Mouse (Mus musculus) C2C12 (cell line): Measurements from ENCODE around the gene Cdk1. TPM values are rescaled to one million over a fixed set of nuclear protein-coding genes. Genes with fewer than 3 reads are reported as not detected.

Experiments used
- H3K27me3 ChIP-seq: one replicate; pipeline ENCODE4 v1.6.1; 2011; ENCODE audit not compliant: control insufficient read depth, insufficient read depth, insufficient read length
- H3K36me3 ChIP-seq: one replicate; pipeline ENCODE4 v1.6.1; 2011; ENCODE audit not compliant: control insufficient read depth, insufficient read depth
- H3K4me3 ChIP-seq: one replicate; pipeline ENCODE4 v1.5.1; 2011; ENCODE audit warnings: mild to moderate bottlenecking, control low read depth; ENCODE audit not compliant: poor library complexity, insufficient read depth, severe bottlenecking
- H3K79me2 ChIP-seq: one replicate; pipeline ENCODE4 v1.6.1; 2011; ENCODE audit not compliant: control insufficient read depth, insufficient read depth
- H3K79me3 ChIP-seq: one replicate; pipeline ENCODE4 v1.6.1; 2011; ENCODE audit warnings: low read depth, control low read depth
- H3ac ChIP-seq: one replicate; pipeline ENCODE3; 2011; ENCODE audit warnings: low read depth; ENCODE audit not compliant: control insufficient read depth, insufficient read length
- CEBPB ChIP-seq: IDR thresholded peaks from one replicate; pipeline ENCODE4 v1.6.1; 2011; ENCODE audit warnings: low read depth, mild to moderate bottlenecking, control low read depth, moderate library complexity
- CTCF ChIP-seq: IDR thresholded peaks from one replicate; pipeline ENCODE4 v1.5.1; 2011; ENCODE audit not compliant: control insufficient read depth, insufficient read depth, insufficient read length
- FOSL1 ChIP-seq: IDR thresholded peaks from one replicate; pipeline ENCODE4 v1.8.0; 2011; ENCODE audit warnings: mild to moderate bottlenecking, low read length; ENCODE audit not compliant: poor library complexity, insufficient read depth, severe bottlenecking
- MAX ChIP-seq: IDR thresholded peaks from one replicate; pipeline ENCODE4 v1.6.1; 2011; ENCODE audit warnings: mild to moderate bottlenecking, control low read depth
- MYOD1 ChIP-seq: IDR thresholded peaks from one replicate; pipeline ENCODE4 v1.6.1; 2011; ENCODE audit warnings: low read depth; ENCODE audit not compliant: control insufficient read depth, insufficient read length
- MYOG ChIP-seq: IDR thresholded peaks from one replicate; pipeline ENCODE4 v1.6.1; 2011; ENCODE audit not compliant: control insufficient read depth, insufficient read length; ENCODE audit errors: extremely low read depth
- USF1 ChIP-seq: IDR thresholded peaks from one replicate; pipeline ENCODE4 v1.6.1; 2011; ENCODE audit warnings: low read depth, mild to moderate bottlenecking, control low read depth, moderate library complexity
- polyA plus RNA-seq: library from polyadenylated mRNA; unstranded; fragments of >200 nt; fragmentation: generic; extraction: Trizol; gene quantifications from one replicate; pipeline ENCODE4 v1.2.1, GENCODE M21; 2012; ENCODE audit warnings: missing spikeins

Gene Cdk1
- polyA plus RNA-seq, 1 experiment, result 374 TPM

DNA sequence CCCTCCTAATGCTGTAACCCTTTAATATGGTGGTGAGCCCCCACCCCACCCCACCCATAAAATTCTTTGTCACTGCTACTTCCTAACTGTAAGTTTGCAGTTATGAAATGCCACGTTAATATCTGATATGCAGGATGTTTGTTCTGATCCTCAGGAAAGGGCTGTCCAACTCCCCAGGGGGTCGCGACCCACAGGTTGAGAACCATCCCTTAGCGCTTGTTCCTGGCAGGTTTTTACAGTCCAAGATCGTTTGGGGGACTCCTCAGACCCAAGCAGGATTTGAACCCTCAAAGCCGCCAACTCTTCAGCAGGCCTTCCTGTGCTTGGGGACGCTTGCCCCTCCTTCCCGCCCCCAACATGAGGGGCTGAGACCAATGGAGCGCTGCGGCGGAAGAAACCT is 16.5 kb downstream of the Cdk1 start:
- peaks cover 78% of the 10 kb centered on the region for H3K36me3 ChIP-seq

DNA sequence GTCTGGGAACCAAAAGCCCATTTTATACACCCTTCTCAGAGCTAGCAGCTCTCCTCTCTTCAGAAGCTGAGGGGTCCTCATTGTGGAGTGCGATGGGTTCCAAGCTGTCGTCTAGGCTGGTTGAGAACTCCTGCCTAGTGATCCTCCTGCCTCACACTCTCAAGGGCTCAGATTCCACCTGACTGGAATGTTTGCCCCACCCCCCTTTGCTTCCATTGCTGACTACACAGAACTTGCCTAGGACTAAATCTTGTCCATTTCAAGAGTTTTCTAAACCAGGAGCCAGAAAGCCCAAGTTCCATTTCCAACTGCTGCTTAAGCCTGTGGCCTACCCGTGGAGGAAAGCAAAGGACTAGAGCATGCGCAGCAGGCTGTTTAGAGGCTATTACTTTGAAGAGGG is 17.1 kb downstream of the Cdk1 start:
- no peak overlapping the region for H3ac ChIP-seq
- H3K79me3 ChIP-seq, result peaks cover 8% of the 10 kb centered on the region
- no peaks in the 10 kb centered on the region for H3K27me3 ChIP-seq
- no peak overlapping the region for H3K4me3 ChIP-seq
- peaks cover 33% of the 10 kb centered on the region for H3K79me2 ChIP-seq
- H3K36me3 ChIP-seq, result peaks cover 72% of the 10 kb centered on the region
- no peak for TF ChIP-seq CTCF
- TF ChIP-seq CEBPB, result no peak
- no peak for TF ChIP-seq MYOD1
- no peak for TF ChIP-seq USF1
- no peak for TF ChIP-seq FOSL1
- TF ChIP-seq MYOG, result no peak
- no peak for TF ChIP-seq MAX

More for the DNA sequence above, 16.5 kb downstream of the Cdk1 start:
- H3K79me3 ChIP-seq, result peaks cover 11% of the 10 kb centered on the region
- TF ChIP-seq MYOD1 (no peak), MAX (no peak), CTCF (no peak), USF1 (no peak), FOSL1 (no peak), MYOG (no peak), CEBPB (no peak)
- H3K79me2 ChIP-seq, result peaks cover 39% of the 10 kb centered on the region
- no peak overlapping the region for H3ac ChIP-seq
- H3K27me3 ChIP-seq, result no peaks in the 10 kb centered on the region
- no peak overlapping the region for H3K4me3 ChIP-seq

- Histone ChIP-seq H3K27me3 (no peaks in the 10 kb centered on the region), H3K36me3 (peaks cover 68% of the 10 kb centered on the region), H3K4me3 (no peak overlapping the region), H3ac (no peak overlapping the region), H3K79me3 (peaks cover 6% of the 10 kb centered on the region), H3K79me2 (peaks cover 28% of the 10 kb centered on the region)
- no peak for TF ChIP-seq FOSL1
- TF ChIP-seq MYOG, result no peak
- no peak for TF ChIP-seq MYOD1
- TF ChIP-seq CEBPB, result no peak
- no peak for TF ChIP-seq CTCF
- TF ChIP-seq USF1, result no peak
- no peak for TF ChIP-seq MAX
Observed at GRCm38 (mm10) chr10:69335195-69335536, 17.6 kb downstream of the Cdk1 start.

- Histone ChIP-seq H3K79me3 (peaks cover 4% of the 10 kb centered on the region), H3K36me3 (peaks cover 61% of the 10 kb centered on the region), H3ac (no peak overlapping the region), H3K79me2 (peaks cover 22% of the 10 kb centered on the region), H3K4me3 (no peak overlapping the region), H3K27me3 (no peaks in the 10 kb centered on the region)
- TF ChIP-seq CTCF (no peak), MAX (no peak), USF1 (no peak), CEBPB (no peak), MYOG (no peak), MYOD1 (no peak), FOSL1 (no peak)
Observed at GRCm38 (mm10) chr10:69334271-69335194, 18.2 kb downstream of the Cdk1 start.

DNA sequence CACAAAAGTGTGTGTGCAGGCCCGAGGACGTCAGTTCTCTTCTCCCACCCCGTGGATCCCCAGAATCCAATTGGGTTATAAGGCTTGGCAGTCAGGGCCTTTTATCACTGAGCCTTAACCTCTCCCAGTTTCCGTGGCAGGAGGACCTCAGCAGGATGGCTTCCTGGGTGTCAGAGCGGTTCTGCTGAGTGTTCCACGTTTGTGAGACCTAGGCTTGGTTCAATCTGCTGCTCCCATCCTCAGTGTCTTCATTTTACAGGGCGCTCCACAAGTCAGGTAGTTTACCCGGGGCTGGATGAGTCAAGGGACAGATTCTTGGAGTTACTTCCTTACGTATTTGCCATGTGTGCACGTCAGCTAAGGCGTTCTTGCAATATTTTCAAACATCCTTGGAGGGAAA is 19.5 kb downstream of the Cdk1 start:
- peaks cover 52% of the 10 kb centered on the region for H3K36me3 ChIP-seq
- no peak overlapping the region for H3ac ChIP-seq
- H3K4me3 ChIP-seq, result no peak overlapping the region
- peaks cover 13% of the 10 kb centered on the region for H3K79me2 ChIP-seq
- H3K27me3 ChIP-seq, result no peaks in the 10 kb centered on the region
- H3K79me3 ChIP-seq, result no peaks in the 10 kb centered on the region
- TF ChIP-seq MYOD1, result no peak
- TF ChIP-seq CEBPB, result no peak
- no peak for TF ChIP-seq MYOG
- TF ChIP-seq FOSL1, result no peak
- no peak for TF ChIP-seq USF1
- TF ChIP-seq CTCF, result no peak
- no peak for TF ChIP-seq MAX

DNA sequence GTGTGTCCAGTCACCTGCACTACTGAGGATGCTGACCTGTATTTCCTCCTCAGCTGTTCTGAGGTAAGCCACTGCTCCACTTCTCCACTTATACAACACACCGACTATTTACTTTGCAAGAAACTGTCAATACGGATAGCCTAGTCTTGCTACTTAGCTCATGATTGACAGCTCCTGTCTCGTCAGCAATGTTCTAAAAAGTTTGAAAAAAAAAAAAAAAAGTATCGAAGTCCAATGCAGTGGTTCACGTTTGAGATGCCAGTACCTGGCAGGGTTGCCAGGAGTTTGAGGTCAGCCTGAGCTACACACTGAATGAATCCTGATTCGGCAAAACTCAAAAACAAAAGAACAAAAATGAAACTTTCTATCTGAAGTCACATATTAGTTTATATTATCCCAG is 21.5 kb downstream of the Cdk1 start:
- Histone ChIP-seq H3K79me2 (no peaks in the 10 kb centered on the region), H3ac (no peak overlapping the region), H3K36me3 (peaks cover 32% of the 10 kb centered on the region), H3K79me3 (no peaks in the 10 kb centered on the region), H3K27me3 (no peaks in the 10 kb centered on the region), H3K4me3 (no peak overlapping the region)
- TF ChIP-seq FOSL1 (no peak), MYOD1 (no peak), CEBPB (no peak), MAX (no peak), USF1 (no peak), MYOG (no peak), CTCF (no peak)

DNA sequence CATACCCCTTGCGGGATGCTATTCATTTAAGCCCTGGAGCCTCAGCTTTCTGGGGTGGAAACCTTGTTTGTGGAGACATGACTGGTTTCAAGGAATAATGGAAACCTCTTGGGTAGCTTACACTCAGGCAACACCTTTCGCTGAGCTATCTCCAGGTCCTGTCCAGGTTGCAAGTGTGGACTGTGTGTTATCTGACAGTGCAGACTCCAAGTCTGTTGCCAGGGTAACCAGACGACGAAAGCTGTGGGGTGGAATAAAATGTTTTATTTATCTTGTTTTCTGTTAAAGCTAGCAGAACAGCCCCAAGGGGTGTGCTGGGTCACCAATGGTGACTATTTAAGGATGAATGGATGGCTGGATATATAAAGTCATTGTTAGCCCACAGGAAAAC is 24.1 kb downstream of the Cdk1 start:
- TF ChIP-seq MYOD1 (no peak), FOSL1 (no peak), USF1 (no peak), CEBPB (no peak), MYOG (no peak), MAX (no peak), CTCF (no peak)
- Histone ChIP-seq H3K27me3 (no peaks in the 10 kb centered on the region), H3K36me3 (peaks cover 11% of the 10 kb centered on the region), H3K4me3 (no peak overlapping the region), H3K79me2 (no peaks in the 10 kb centered on the region), H3K79me3 (no peaks in the 10 kb centered on the region), H3ac (no peak overlapping the region)
